Mouse (Mus musculus): ENCODE results near the gene Zc3h10.
"Not testable (repeated sequence)": the region's sequence is repeated elsewhere in the genome, so short reads cannot be mapped to it uniquely, and the experiment has no call there.

Gene Zc3h10

GRCm38 (mm10) chr10:128494667-128495245 lies 52.8 kb downstream of the Zc3h10 start:
- peak; percentile 64 for DNase-seq

DNA sequence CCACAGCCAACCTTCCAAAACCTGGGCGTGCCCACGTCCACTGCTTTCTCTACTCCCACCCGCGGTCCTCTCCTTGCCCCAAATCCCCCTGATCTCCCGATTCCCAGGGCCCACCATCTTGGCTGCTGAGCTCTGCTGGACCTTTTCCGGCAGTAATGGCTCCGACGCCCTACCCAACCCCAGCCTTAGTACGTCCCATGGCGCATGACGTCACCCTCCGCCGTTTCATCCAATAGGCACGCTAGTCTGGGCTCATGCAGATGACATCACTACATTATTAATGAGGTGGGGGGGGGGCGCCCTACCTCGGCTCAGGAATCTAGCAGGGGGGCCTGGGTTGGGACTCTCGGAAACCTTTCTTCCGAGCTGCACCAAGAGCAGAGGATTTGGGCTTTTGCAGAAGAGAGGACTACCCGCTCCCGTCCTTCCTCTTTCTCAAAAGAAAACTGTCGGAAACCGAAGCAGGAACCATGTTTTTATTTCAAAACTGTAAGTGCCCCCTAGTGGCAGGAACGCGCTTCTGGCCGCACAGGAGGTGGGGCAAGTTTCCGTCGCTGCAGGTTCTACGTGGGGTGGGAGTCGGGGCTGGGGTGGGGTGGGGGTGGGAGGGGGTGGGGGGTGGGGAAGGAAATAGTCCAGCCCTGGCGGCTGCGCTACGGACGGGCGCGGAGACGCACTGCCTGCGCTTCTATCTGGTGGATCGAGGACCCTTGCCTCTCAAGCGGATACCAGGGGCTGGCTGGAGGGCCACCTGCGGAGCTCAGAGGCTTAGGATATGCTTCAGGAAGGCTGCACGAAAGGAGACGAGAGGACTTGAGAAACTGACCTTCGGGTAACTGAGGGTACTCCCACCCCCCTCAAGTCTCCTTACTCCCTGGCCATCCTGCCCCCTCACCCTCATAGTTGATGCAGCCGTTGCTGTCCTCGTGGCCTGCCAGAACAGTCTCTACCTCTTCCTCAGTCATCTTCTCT lies 53.6 kb downstream of the Zc3h10 start, which contains the start of gene Myl6:
TSS of gene Myl6 (minus strand) at position 451 of the 972 bp plus-strand sequence.
- peak; percentile 98 for DNase-seq

DNA sequence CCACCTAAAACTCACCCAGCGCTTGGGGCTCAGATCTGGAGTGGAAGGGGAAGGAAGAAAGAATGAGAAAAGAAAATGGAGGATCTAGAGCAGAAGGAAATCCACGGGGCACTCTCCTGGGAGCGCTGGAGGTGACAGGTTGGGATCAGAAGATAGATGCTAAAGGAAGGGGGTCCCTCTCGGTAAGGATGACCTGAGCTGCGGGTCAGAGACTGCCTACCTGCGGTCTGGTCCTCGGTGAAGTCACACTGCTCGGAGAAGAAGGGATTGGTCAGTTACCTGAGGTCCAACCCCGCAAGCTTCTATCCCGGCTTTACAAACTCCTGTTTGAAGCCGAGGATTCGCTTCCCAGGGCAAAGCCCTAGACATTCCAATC lies 54.3 kb downstream of the Zc3h10 start:
- DNase-seq = no peak

GRCm38 (mm10) chr10:128492633-128493311 lies 54.8 kb downstream of the Zc3h10 start:
- peak; percentile 74 for DNase-seq

DNA sequence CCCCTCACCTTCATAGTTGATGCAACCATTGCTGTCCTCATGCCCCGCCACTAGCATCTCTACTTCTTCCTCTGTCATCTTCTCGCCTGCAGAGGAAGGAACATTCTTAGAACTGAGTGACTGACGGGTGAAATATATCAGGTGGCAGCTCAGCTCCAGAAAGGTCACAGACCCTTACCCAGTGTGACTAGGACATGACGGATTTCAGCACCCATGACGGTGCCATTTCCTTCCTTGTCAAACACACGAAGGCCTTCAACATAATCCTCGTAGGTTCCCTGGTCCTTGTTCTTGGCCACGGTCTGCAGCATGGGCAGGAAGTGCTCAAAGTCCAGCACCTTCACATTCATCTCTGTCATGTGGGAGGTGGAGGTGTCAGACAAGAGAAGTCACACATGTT lies 55.5 kb downstream of the Zc3h10 start:
- DNase-seq = not testable (repeated sequence)

Data from cerebellum, adult 9-11 months (tissue).